Mouse (Mus musculus): ENCODE results near the gene Rbm8a2. TPM values are rescaled to one million over a fixed set of nuclear protein-coding genes. Genes with fewer than 3 reads are reported as not detected.

The Rbm8a2 gene
- polyA plus RNA-seq, 1 experiment from 2014 or later = 1.2 TPM

DNA sequence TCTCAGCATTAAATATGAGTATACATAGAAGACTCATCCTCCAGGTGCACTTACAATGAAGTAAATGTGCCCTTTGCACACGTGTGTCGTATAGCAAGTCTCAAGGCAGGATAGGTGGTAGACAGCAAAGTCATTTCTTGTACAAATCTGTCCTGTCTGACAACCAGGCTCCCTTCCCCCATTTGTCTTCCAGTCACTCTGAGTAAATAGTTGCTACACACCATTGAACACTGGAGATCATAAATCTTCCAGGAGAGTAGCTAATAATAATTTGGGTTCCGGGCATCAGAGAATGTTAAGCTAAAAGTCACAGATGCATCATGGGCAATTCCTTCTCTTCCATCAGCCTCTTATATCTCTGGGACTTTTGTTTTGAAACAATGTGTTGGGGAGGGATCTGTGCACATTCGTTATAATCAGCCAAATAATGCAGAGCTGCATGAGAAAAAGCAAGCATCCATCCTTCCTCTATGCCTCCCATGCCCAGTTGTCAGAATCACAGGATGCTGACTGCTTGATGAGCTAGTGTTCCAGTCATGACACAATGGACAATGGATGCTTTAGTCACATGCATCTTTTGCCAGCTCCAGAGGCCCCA lies 32.1 kb downstream of the Rbm8a2 start:
- H3K9ac ChIP-seq (ENCODE audit: low read depth, low read length) = no peak overlapping the region
- WGBS = 30% methylated on average over 4 of the region's 4 CpGs
- H3K27ac ChIP-seq (ENCODE audit: low read depth, low read length) = no peak overlapping the region

DNA sequence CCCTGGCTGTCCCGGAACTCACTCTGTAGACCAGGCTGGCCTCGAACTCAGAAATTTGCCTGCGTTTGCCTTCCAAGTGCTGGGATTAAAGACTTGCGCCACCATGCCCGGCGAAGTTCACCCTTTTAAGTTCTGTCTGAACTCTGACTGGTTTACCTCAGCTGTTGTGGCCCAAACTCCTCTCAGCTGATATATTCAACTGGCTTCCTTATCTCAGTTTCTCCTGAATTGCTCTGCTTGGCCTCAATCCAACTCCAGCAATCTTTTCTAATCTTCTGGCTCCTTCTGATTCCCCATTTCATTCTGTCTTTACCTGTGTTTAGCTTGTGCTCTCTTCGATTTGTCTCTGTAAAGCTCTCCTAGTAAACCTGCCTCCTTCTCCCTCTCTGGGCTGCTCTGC lies 35.7 kb downstream of the Rbm8a2 start:
- no peaks in the 10 kb centered on the region for H3K9me3 ChIP-seq (ENCODE audit: control insufficient read depth, low read length)
- H3K36me3 ChIP-seq (ENCODE audit: control insufficient read depth, insufficient read depth, low read length) = no peaks in the 10 kb centered on the region
- no peak for ATAC-seq (ENCODE audit: low FRiP score, low TSS enrichment)
- no peaks in the 10 kb centered on the region for H3K4me1 ChIP-seq (ENCODE audit: control insufficient read depth, insufficient read depth, low read length)
- no peak overlapping the region for H3K4me2 ChIP-seq (replicated peaks; ENCODE audit: low read depth, low read length)
- H3K27me3 ChIP-seq (ENCODE audit: control insufficient read depth, insufficient read depth, low read length) = no peaks in the 10 kb centered on the region
- no peak overlapping the region for H3K27ac ChIP-seq (ENCODE audit: low read depth, low read length)
- H3K4me3 ChIP-seq (ENCODE audit: low read length) = no peak overlapping the region
- WGBS = 89% methylated on average over 7 of the region's 7 CpGs
- H3K9ac ChIP-seq (ENCODE audit: low read depth, low read length) = no peak overlapping the region

More for the DNA sequence above, 32.1 kb downstream of the Rbm8a2 start:
- Histone ChIP-seq H3K27me3 (ENCODE audit: control insufficient read depth, insufficient read depth, low read length) (no peaks in the 10 kb centered on the region), H3K36me3 (ENCODE audit: control insufficient read depth, insufficient read depth, low read length) (no peaks in the 10 kb centered on the region), H3K4me2 (replicated peaks; ENCODE audit: low read depth, low read length) (no peak overlapping the region), H3K4me1 (ENCODE audit: control insufficient read depth, insufficient read depth, low read length) (no peaks in the 10 kb centered on the region), H3K4me3 (ENCODE audit: low read length) (no peak overlapping the region), H3K9me3 (ENCODE audit: control insufficient read depth, low read length) (no peaks in the 10 kb centered on the region)
- peak; percentile 52; the same call in 1 of the 2 replicates for ATAC-seq (ENCODE audit: low FRiP score, low TSS enrichment)

DNA sequence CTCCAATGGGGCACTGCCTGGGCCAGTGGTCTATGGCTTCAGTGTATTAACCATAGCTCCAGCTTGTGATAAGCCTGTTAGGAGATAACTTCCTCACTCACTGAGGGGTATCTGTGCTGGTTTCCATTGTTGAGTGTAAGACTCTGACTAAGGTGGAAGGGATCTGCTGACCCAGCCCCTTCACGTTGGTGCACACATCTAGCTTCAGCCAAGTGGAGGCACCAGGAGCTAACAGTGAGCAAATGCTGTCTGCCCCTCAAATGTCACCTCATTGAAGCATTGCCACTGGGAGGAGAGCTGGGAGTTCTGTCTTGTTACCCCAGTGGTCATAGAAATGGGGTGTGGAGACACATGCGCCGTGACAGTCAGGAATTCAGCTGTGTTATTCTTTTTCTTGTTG lies 40.2 kb downstream of the Rbm8a2 start:
- no peaks in the 10 kb centered on the region for H3K36me3 ChIP-seq (ENCODE audit: control insufficient read depth, insufficient read depth, low read length)
- WGBS = 80% methylated on average over 3 of the region's 3 CpGs
- no peaks in the 10 kb centered on the region for H3K27me3 ChIP-seq (ENCODE audit: control insufficient read depth, insufficient read depth, low read length)

DNA sequence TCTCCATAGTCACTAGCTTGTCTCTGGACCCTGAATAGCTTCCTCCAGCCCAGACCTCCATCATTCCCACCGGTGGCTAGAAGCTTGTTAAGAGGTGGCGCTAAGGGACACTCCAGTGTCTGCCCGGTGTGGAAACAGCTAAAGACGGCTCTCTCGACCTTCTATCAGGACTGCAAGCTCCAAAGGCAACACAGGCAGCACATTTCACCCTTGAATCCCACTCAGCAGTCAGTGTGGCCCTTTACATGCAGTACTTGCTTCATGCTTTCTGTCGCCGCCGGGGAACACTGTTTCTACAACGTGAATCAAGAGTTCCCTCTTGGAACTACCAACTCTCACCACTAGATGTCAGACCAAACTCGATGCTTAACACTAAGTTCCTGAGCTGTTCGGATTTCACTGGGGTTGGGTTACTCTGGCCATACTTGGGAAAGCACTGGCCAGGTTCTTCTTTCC lies 42.6 kb downstream of the Rbm8a2 start:
- H3K4me2 ChIP-seq (replicated peaks; ENCODE audit: low read depth, low read length) = peak overlapping the region; percentile 35
- no peaks in the 10 kb centered on the region for H3K27me3 ChIP-seq (ENCODE audit: control insufficient read depth, insufficient read depth, low read length)
- no peaks in the 10 kb centered on the region for H3K4me1 ChIP-seq (ENCODE audit: control insufficient read depth, insufficient read depth, low read length)
- 13% methylated on average over 11 of the region's 11 CpGs for WGBS
- H3K9me3 ChIP-seq (ENCODE audit: control insufficient read depth, low read length) = no peaks in the 10 kb centered on the region
- no peak overlapping the region for H3K4me3 ChIP-seq (ENCODE audit: low read length)
- H3K27ac ChIP-seq (ENCODE audit: low read depth, low read length) = no peak overlapping the region
- H3K9ac ChIP-seq (ENCODE audit: low read depth, low read length) = no peak overlapping the region
- H3K36me3 ChIP-seq (ENCODE audit: control insufficient read depth, insufficient read depth, low read length) = no peaks in the 10 kb centered on the region
- peak; percentile 94 for ATAC-seq (ENCODE audit: low FRiP score, low TSS enrichment)

More for the DNA sequence above, 40.2 kb downstream of the Rbm8a2 start:
- no peaks in the 10 kb centered on the region for H3K9me3 ChIP-seq (ENCODE audit: control insufficient read depth, low read length)
- no peak overlapping the region for H3K27ac ChIP-seq (ENCODE audit: low read depth, low read length)
- no peak overlapping the region for H3K4me2 ChIP-seq (replicated peaks; ENCODE audit: low read depth, low read length)
- H3K4me1 ChIP-seq (ENCODE audit: control insufficient read depth, insufficient read depth, low read length) = no peaks in the 10 kb centered on the region
- no peak for ATAC-seq (ENCODE audit: low FRiP score, low TSS enrichment)
- no peak overlapping the region for H3K9ac ChIP-seq (ENCODE audit: low read depth, low read length)
- no peak overlapping the region for H3K4me3 ChIP-seq (ENCODE audit: low read length)

DNA sequence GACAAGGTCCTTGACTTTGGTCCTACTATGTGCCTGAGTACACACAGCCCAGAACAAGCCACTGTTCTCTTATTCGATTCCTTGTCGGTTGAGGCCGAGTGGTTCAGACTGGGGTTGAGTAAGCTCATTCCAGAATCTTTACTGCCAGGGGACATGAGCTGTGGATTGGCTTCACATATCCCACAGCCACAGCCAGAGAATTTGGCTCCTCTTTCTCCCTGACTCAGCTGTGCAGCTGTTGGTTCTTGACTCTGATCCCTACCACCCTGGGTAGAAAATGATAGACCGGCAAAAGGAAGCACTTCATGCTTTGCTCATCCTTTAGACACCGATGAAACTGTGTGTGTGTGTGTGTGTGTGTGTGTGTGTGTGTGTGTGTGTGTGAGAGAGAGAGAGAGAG lies 47.5 kb downstream of the Rbm8a2 start:
- Histone ChIP-seq H3K27me3 (ENCODE audit: control insufficient read depth, insufficient read depth, low read length) (no peaks in the 10 kb centered on the region), H3K27ac (ENCODE audit: low read depth, low read length) (no peak overlapping the region), H3K9me3 (ENCODE audit: control insufficient read depth, low read length) (no peaks in the 10 kb centered on the region), H3K9ac (ENCODE audit: low read depth, low read length) (no peak overlapping the region), H3K4me1 (ENCODE audit: control insufficient read depth, insufficient read depth, low read length) (no peaks in the 10 kb centered on the region), H3K4me2 (replicated peaks; ENCODE audit: low read depth, low read length) (no peak overlapping the region), H3K4me3 (ENCODE audit: low read length) (no peak overlapping the region), H3K36me3 (ENCODE audit: control insufficient read depth, insufficient read depth, low read length) (no peaks in the 10 kb centered on the region)
- 93% methylated on average over 5 of the region's 5 CpGs for WGBS
- no peak for ATAC-seq (ENCODE audit: low FRiP score, low TSS enrichment)

Other genes with a start within 250 kb of the Rbm8a2 start
- gene Exo1, start 98.5 kb downstream of the Rbm8a2 start, polyA plus RNA-seq (2014; fragmentation: Nextera tagmentation; extraction: Ambion mirVana) = 76.1 and 103 TPM in 2 replicates
- gene Gm38100, start 58.8 kb downstream of the Rbm8a2 start, polyA plus RNA-seq (2014; fragmentation: Nextera tagmentation; extraction: Ambion mirVana) = not detected in 2 replicates